Mouse (Mus musculus) lung, postnatal 0 days (tissue): Measurements from ENCODE around the gene Gale.

Experiments used
- CTCF ChIP-seq: IDR thresholded peaks from 2 replicates; pipeline ENCODE4 v1.5.1; 2016; ENCODE audit warnings: antibody characterized with exemption, mild to moderate bottlenecking
- EP300 ChIP-seq: IDR thresholded peaks from 2 replicates; pipeline ENCODE4 v1.6.1; 2016; ENCODE audit warnings: antibody characterized with exemption, mild to moderate bottlenecking, control low read depth

DNA sequence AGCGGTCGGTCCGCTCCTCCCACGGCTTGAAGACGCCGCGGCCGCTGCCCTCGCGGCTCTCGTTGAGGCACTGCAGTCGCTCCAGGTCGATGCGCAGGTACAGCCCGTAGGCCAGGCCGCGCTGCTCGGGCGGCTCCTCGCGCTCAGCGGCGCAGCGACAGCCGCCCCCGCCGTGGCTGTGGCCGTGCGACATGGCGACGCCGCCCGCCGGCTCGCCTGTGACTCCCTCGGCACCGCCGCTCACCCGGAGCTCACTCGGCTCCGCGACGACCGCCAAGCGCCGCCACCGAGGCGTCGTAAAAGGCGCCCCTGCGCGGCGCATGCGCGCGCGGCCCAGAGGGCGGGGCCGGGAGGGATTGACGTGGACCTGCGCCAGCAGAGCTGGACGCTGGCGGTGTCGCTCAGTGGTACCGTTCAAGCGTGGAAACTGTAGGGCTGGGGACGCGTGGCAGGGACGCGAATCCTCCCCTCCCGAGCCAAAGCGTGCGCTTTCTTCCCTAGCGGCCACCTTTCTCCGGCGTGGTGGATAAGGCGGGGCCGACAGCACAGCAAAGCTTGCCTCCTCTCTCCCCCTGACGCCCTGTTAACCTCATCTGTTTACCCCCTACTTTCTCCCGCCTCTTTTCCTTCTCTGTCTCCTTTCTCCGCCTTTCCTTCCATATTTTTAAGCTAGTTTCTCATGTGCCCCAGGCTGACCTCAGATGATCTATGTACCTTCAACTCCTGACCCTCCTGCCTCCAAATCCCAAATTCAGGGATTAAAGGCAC, 23.6 kb downstream of the Gale start, which contains the start of gene Pithd1:
- no peak for TF ChIP-seq EP300
- TF ChIP-seq CTCF, result peak; percentile 61
